Mouse (Mus musculus): ENCODE measurements around the gene Med13l. TPM values are rescaled to one million over a fixed set of nuclear protein-coding genes. Genes with fewer than 3 reads are reported as not detected.

Med13l gene
- polyA plus RNA-seq, 1 experiment: 21.4 TPM

- WGBS: 60% methylated on average over 11 of the region's 11 CpGs
- Histone ChIP-seq H3K4me1 (ENCODE audit: control insufficient read depth, insufficient read depth, low read length) (peaks cover 17% of the 10 kb centered on the region), H3K4me3 (replicated peaks; ENCODE audit: extremely low read depth, low read depth, low read length) (no peak overlapping the region)
- no peak for TF ChIP-seq CTCF (IDR thresholded peaks at IDR 0.05; ENCODE audit: insufficient read depth, low read length)
- no peak for TF ChIP-seq POLR2A (IDR thresholded peaks at IDR 0.05; ENCODE audit: borderline replicate concordance, extremely low read depth, low read depth, low read length)
- no peak for DNase-seq
Measured at GRCm38 (mm10) chr5:118635476-118636187, 75.2 kb downstream of the Med13l start.

- DNase-seq: no peak
- 78% methylated on average over 16 of the region's 16 CpGs for WGBS
- TF ChIP-seq POLR2A (IDR thresholded peaks at IDR 0.05; ENCODE audit: borderline replicate concordance, extremely low read depth, low read depth, low read length): no peak
- no peak for TF ChIP-seq CTCF (IDR thresholded peaks at IDR 0.05; ENCODE audit: insufficient read depth, low read length)
- peaks cover 17% of the 10 kb centered on the region for H3K4me1 ChIP-seq (ENCODE audit: control insufficient read depth, insufficient read depth, low read length)
- H3K4me3 ChIP-seq (replicated peaks; ENCODE audit: extremely low read depth, low read depth, low read length): no peak overlapping the region
Measured at GRCm38 (mm10) chr5:118636399-118637369, 76.2 kb downstream of the Med13l start.

GRCm38 (mm10) chr5:118637931-118638330 lies 77.5 kb downstream of the Med13l start:
- Histone ChIP-seq H3K4me1 (ENCODE audit: control insufficient read depth, insufficient read depth, low read length) (peaks cover 8% of the 10 kb centered on the region), H3K4me3 (replicated peaks; ENCODE audit: extremely low read depth, low read depth, low read length) (no peak overlapping the region)
- TF ChIP-seq CTCF (IDR thresholded peaks at IDR 0.05; ENCODE audit: insufficient read depth, low read length) (no peak), POLR2A (IDR thresholded peaks at IDR 0.05; ENCODE audit: borderline replicate concordance, extremely low read depth, low read depth, low read length) (no peak)
- 46% methylated on average over 4 of the region's 4 CpGs for WGBS
- no peak for DNase-seq

- H3K4me3 ChIP-seq (replicated peaks; ENCODE audit: extremely low read depth, low read depth, low read length): no peak overlapping the region
- no peak for TF ChIP-seq POLR2A (IDR thresholded peaks at IDR 0.05; ENCODE audit: borderline replicate concordance, extremely low read depth, low read depth, low read length)
- no peak for TF ChIP-seq CTCF (IDR thresholded peaks at IDR 0.05; ENCODE audit: insufficient read depth, low read length)
- WGBS: 71% methylated on average over 9 of the region's 9 CpGs
- no peak for DNase-seq
- H3K4me1 ChIP-seq (ENCODE audit: control insufficient read depth, insufficient read depth, low read length): peaks cover 5% of the 10 kb centered on the region; the same call in 1 of the 2 replicates
Measured at GRCm38 (mm10) chr5:118638534-118639109, 78.1 kb downstream of the Med13l start.

- H3K4me3 ChIP-seq (replicated peaks; ENCODE audit: extremely low read depth, low read depth, low read length): no peak overlapping the region
- H3K4me1 ChIP-seq (ENCODE audit: control insufficient read depth, insufficient read depth, low read length): peaks cover 5% of the 10 kb centered on the region; the same call in 1 of the 2 replicates
- 53% methylated on average over 5 of the region's 5 CpGs for WGBS
- no peak for DNase-seq
- no peak for TF ChIP-seq POLR2A (IDR thresholded peaks at IDR 0.05; ENCODE audit: borderline replicate concordance, extremely low read depth, low read depth, low read length)
- TF ChIP-seq CTCF (IDR thresholded peaks at IDR 0.05; ENCODE audit: insufficient read depth, low read length): no peak
Measured at GRCm38 (mm10) chr5:118639117-118639707, 78.7 kb downstream of the Med13l start.

GRCm38 (mm10) chr5:118644041-118644440 lies 83.6 kb downstream of the Med13l start:
- TF ChIP-seq CTCF (IDR thresholded peaks at IDR 0.05; ENCODE audit: insufficient read depth, low read length) (no peak), POLR2A (IDR thresholded peaks at IDR 0.05; ENCODE audit: borderline replicate concordance, extremely low read depth, low read depth, low read length) (no peak)
- Histone ChIP-seq H3K4me1 (ENCODE audit: control insufficient read depth, insufficient read depth, low read length) (peaks cover 10% of the 10 kb centered on the region), H3K4me3 (replicated peaks; ENCODE audit: extremely low read depth, low read depth, low read length) (no peak overlapping the region)
- 69% methylated on average over 12 of the region's 12 CpGs for WGBS
- no peak for DNase-seq

GRCm38 (mm10) chr5:118644511-118644910 lies 84.0 kb downstream of the Med13l start:
- Histone ChIP-seq H3K4me1 (ENCODE audit: control insufficient read depth, insufficient read depth, low read length) (peaks cover 10% of the 10 kb centered on the region), H3K4me3 (replicated peaks; ENCODE audit: extremely low read depth, low read depth, low read length) (no peak overlapping the region)
- TF ChIP-seq CTCF (IDR thresholded peaks at IDR 0.05; ENCODE audit: insufficient read depth, low read length) (no peak), POLR2A (IDR thresholded peaks at IDR 0.05; ENCODE audit: borderline replicate concordance, extremely low read depth, low read depth, low read length) (no peak)
- DNase-seq: no peak
- 77% methylated on average over 8 of the region's 8 CpGs for WGBS

- H3K4me1 ChIP-seq (ENCODE audit: control insufficient read depth, insufficient read depth, low read length): peaks cover 13% of the 10 kb centered on the region
- 0 out of 2 replicates have a peak, but pooled peaks have one; percentile 9 for TF ChIP-seq CTCF (IDR thresholded peaks at IDR 0.05; ENCODE audit: insufficient read depth, low read length)
- no peak for TF ChIP-seq POLR2A (IDR thresholded peaks at IDR 0.05; ENCODE audit: borderline replicate concordance, extremely low read depth, low read depth, low read length)
- WGBS: 56% methylated on average over 10 of the region's 10 CpGs
- no peak for DNase-seq
- no peak overlapping the region for H3K4me3 ChIP-seq (replicated peaks; ENCODE audit: extremely low read depth, low read depth, low read length)
Measured at GRCm38 (mm10) chr5:118645196-118645805, 84.8 kb downstream of the Med13l start.
